Mouse (Mus musculus) lung, adult 2 months (tissue): ENCODE measurements around the gene 2210011C24Rik. TPM values are rescaled to one million over a fixed set of nuclear protein-coding genes. Genes with fewer than 3 reads are reported as not detected.
"Not testable (repeated sequence)": the region's sequence is repeated elsewhere in the genome, so short reads cannot be mapped to it uniquely, and the experiment has no call there.

Experiments
- DNase-seq: peaks from one replicate; pipeline ENCODE4 v3.0.0; 2022
- H3K4me1 ChIP-seq: fragments of 200-500 bp; 2 replicates; pipeline ENCODE4 v1.6.1; 2011; ENCODE audit warnings: low read length; ENCODE audit not compliant: control insufficient read depth, insufficient read depth
- H3K4me3 ChIP-seq: fragments of 200-500 bp; replicated peaks from 2 replicates; pipeline ENCODE3; 2011; ENCODE audit warnings: low read depth, mild to moderate bottlenecking, control low read depth, low read length; ENCODE audit errors: extremely low read depth
- CTCF ChIP-seq: fragments of 200-500 bp; IDR thresholded peaks from 2 replicates; pipeline ENCODE4 v1.5.1; 2011; ENCODE audit warnings: mild to moderate bottlenecking, low read length, control low read depth; ENCODE audit not compliant: insufficient read depth
- POLR2A ChIP-seq: fragments of 200-500 bp; IDR thresholded peaks from 2 replicates; pipeline ENCODE4 v1.6.1; 2011; ENCODE audit warnings: low read depth, mild to moderate bottlenecking, control low read depth, low read length, borderline replicate concordance; ENCODE audit errors: extremely low read depth
- WGBS: fragments of 180-500 bp; shearing (Covaris S2); methylation state at CpG from one replicate; pipeline ENCODE4 v1.1.7; 2018; 5-methylcytosine and 5-hydroxymethylcytosine counted together
- polyA plus RNA-seq: library from polyadenylated mRNA; depleted of rRNA; stranded (reverse); fragments of >200 nt; gene quantifications from 2 replicates; pipeline ENCODE4 v1.2.3, GENCODE M21; 2012

Gene 2210011C24Rik
- polyA plus RNA-seq, 1 experiment = 29.5 TPM

GRCm38 (mm10) chr8:83996567-83997505, 15.1 kb downstream of the 2210011C24Rik start:
- Histone ChIP-seq H3K4me1 (peaks cover 6% of the 10 kb centered on the region; the same call in 1 of the 2 replicates), H3K4me3 (peak overlapping the region; percentile 88)
- TF ChIP-seq CTCF (no peak), POLR2A (peak; percentile 73; the same call in 1 of the 2 replicates)
- peak; percentile 89 for DNase-seq
- under 1% methylated on average over 78 of the region's 103 CpGs for WGBS

- no peak for TF ChIP-seq POLR2A
- no peak for TF ChIP-seq CTCF
- WGBS = 30% methylated on average over 12 of the region's 12 CpGs
- no peak overlapping the region for H3K4me3 ChIP-seq
- H3K4me1 ChIP-seq = peaks cover 6% of the 10 kb centered on the region; the same call in 1 of the 2 replicates
- no peak for DNase-seq
Observed at GRCm38 (mm10) chr8:83995973-83996372, 16.0 kb downstream of the 2210011C24Rik start.

DNA sequence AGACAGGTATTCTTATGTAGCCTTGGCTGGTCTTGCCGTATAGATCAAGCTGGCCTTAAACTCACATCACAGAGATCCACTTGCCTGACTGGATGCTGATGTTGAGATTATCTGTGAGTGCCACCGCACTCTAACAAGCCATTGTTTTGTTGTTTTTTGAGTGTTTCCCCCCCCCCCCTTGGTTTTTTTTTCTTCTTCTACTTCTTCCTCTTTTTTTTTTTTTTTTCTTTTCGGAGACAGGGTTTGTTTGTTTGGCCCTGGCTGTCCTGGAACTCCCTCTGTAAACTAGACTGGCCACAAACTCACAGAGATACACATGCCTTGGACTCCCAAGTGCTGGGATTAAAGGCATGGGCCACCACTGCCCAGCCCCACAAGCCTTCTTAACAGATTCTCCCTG, 17.9 kb downstream of the 2210011C24Rik start:
- no peak for DNase-seq
- TF ChIP-seq POLR2A (no peak), CTCF (no peak)
- 49% methylated on average over 3 of the region's 3 CpGs for WGBS
- H3K4me3 ChIP-seq = no peak overlapping the region
- H3K4me1 ChIP-seq = peaks cover 4% of the 10 kb centered on the region; the same call in 1 of the 2 replicates

DNA sequence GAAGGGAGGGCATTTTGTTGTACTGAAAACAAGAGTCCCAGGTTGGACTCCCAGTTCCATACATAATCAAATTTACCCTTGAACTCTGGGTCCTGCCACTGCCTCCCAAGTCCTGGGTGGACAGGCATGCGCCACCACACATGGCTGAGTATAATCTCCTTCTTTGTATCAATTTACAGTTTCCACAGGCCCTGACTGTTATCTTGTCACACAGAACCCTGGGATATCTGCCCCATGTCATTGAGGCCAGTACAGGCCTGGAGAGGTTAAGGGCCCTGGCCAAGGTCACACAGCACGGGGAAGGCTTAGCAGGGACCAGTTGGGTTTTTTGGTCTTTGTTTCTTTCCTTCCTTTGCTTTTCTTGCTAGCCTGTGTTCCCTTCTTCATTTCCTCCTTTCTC, 19.5 kb downstream of the 2210011C24Rik start:
- no peak overlapping the region for H3K4me3 ChIP-seq
- DNase-seq = no peak
- H3K4me1 ChIP-seq = no peaks in the 10 kb centered on the region
- 90% methylated on average over 2 of the region's 2 CpGs for whole genome bisulfite sequencing
- TF ChIP-seq POLR2A (no peak), CTCF (no peak)

DNA sequence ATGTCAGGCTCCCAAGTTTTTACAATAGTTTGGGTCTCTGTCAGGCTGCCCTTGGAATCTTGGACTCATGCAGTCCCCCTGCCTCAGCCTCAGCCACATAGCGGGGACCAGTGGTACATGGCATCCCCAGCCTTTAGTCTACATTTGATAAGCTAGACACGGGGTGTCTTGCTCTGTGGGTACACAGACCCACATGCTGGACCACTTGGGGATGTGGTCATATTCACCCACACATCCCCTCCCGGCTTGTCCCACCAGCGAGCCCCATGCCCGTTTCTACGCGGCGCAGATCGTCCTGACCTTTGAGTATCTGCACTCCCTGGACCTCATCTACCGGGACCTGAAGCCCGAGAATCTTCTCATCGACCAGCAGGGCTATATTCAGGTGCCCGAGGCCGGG, 21.8 kb downstream of the 2210011C24Rik start:
- H3K4me3 ChIP-seq = no peak overlapping the region
- H3K4me1 ChIP-seq = no peaks in the 10 kb centered on the region
- WGBS = 94% methylated on average over 14 of the region's 14 CpGs
- no peak for DNase-seq
- TF ChIP-seq CTCF = no peak
- TF ChIP-seq POLR2A = no peak

DNA sequence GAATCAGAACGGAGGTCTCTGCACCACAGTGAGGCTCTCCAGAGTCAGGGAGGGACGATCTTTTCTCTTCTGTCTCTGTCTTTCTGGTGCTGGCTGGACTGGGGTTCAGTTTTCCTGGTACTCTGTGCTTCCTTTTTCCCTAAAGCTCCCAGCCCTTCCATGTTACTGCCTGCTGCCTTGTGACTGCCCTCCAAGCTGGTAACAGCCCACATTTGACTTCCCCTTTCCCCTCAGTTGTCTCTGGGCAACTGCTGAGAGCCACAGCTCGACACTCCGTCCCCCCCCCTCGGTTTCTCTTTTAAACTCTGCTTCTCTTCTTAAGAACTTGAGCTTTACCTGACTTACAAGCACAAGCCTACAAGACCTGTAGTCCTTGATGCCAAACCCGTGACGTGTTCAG, 22.7 kb downstream of the 2210011C24Rik start:
- H3K4me3 ChIP-seq = no peak overlapping the region
- TF ChIP-seq CTCF = no peak
- no peak for TF ChIP-seq POLR2A
- no peaks in the 10 kb centered on the region for H3K4me1 ChIP-seq
- WGBS = 81% methylated on average over 7 of the region's 7 CpGs
- DNase-seq = no peak

DNA sequence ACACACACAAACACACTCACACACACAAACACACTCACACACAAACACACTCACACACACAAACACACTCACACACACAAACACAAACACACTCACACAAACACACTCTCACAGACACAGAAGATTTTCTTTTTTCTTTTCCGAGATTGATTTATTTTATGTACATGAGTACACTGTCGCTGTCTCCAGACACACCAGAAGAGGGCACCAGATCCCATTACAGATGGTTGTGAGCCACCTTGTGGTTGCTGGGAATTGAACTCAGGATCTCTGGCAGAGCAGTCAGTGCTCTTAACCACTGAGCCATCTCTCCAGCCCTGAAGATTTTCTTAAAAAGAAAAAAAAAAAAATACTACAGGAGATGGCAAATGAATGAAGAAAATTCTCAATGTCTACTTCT, 28.7 kb downstream of the 2210011C24Rik start:
- not testable (repeated sequence) for H3K4me3 ChIP-seq, DNase-seq, H3K4me1 ChIP-seq
- WGBS = 96% methylated on average over 2 of the region's 2 CpGs

DNA sequence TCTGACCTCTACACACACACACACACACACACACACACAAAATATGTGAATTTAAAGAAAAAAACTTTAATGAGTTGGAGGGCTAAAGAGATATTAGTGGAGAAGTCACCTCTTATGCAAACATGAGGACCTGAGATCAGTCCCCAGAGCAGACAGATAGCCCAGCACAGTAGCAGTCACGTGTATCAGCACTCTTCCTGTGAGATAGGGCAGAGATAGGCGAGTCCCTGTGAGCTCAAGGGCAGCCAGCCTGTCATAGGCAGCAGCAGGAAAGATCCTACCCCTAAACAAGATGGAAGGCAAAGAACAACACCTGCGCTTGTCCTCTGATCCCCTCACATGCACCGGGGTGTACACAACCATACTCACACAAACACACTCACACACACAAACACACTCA, 29.5 kb downstream of the 2210011C24Rik start:
- WGBS = 76% methylated on average over 4 of the region's 4 CpGs
- TF ChIP-seq CTCF (no peak), POLR2A (no peak)
- no peak for DNase-seq
- no peak overlapping the region for H3K4me3 ChIP-seq
- H3K4me1 ChIP-seq = peaks cover 4% of the 10 kb centered on the region

DNA sequence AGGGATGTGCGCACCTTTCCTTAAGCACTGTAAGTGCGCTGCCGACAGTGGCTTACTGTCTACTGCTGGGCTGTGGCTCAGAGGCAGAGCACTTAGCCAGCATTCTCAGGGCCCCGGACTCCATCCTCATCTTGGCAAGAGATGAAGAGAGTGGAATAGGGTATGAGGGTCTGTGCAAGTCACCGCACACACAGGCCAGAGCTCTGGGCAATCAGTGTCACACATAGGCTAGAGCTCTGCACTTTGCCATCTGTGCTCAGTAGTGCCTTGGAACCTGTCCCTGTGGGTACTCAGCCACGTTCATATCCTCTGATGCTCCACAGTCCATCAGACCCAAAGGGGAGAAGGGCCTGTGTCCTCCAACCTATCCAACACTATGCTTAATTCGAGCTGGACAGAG, 30.4 kb downstream of the 2210011C24Rik start:
- TF ChIP-seq POLR2A (no peak), CTCF (no peak)
- no peak for DNase-seq
- Histone ChIP-seq H3K4me3 (no peak overlapping the region), H3K4me1 (peaks cover 11% of the 10 kb centered on the region)
- 94% methylated on average over 7 of the region's 7 CpGs for WGBS

DNA sequence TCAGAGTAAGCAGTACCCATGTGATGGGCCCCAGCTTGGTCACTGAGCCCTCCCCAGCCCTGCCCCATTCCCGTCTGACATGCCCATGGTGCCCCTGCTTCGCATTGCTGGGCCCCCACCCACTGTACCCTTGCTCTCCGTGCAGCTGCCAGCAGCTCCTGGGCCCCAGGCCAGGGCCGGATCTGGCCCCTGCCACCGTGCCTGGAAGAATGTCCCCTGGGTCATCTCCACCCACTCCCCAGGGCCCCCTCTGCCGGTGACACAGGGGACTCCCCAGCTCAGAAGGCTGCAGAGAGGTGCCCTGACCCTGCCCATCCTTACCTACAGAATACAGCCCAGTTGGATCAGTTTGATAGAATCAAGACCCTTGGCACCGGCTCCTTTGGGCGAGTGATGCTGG, 31.1 kb downstream of the 2210011C24Rik start:
- peaks cover 11% of the 10 kb centered on the region for H3K4me1 ChIP-seq
- no peak overlapping the region for H3K4me3 ChIP-seq
- WGBS = 72% methylated on average over 8 of the region's 8 CpGs
- no peak for TF ChIP-seq POLR2A
- DNase-seq = no peak
